Mouse (Mus musculus) kidney, postnatal 0 days (tissue): ENCODE results near the gene Parp6. TPM values are rescaled to one million over a fixed set of nuclear protein-coding genes. Genes with fewer than 3 reads are reported as not detected.
A peak's percentile ranks its signal among the peaks of the same experiment; 100 is the strongest.

ENCODE experiments used
- ATAC-seq: fragments of 200-750 bp; cut with Nextera tagmentation; replicated peaks from 2 replicates; pipeline ENCODE4 v1.8.0; 2017; ENCODE audit warnings: low read depth, moderate number of reproducible peaks, moderate TSS enrichment, moderate library complexity; ENCODE audit not compliant: low FRiP score
- DNase-seq: peaks from one replicate; pipeline ENCODE4 v3.0.0-alpha.2; 2016; ENCODE audit warnings: low spot score
- H3K27ac ChIP-seq: fragments of 300-500 bp; sonication (generic); 2 replicates; pipeline ENCODE4 v1.5.1; 2014; ENCODE audit warnings: mild to moderate bottlenecking
- H3K27me3 ChIP-seq: fragments of 300-500 bp; sonication (generic); 2 replicates; pipeline ENCODE4 v1.6.1; 2014; ENCODE audit warnings: low read length, mixed read lengths; ENCODE audit not compliant: insufficient read depth
- H3K36me3 ChIP-seq: fragments of 300-500 bp; sonication (generic); 2 replicates; pipeline ENCODE4 v1.6.1; 2014; ENCODE audit warnings: low read length, mixed read lengths; ENCODE audit not compliant: insufficient read depth
- H3K4me1 ChIP-seq: fragments of 300-500 bp; sonication (generic); replicated peaks from 2 replicates; pipeline ENCODE4 v1.6.1; 2014; ENCODE audit warnings: antibody characterized with exemption, low read length, mixed read lengths; ENCODE audit not compliant: insufficient read depth
- H3K4me2 ChIP-seq: fragments of 300-500 bp; sonication (generic); 2 replicates; pipeline ENCODE4 v1.6.1; 2014; ENCODE audit warnings: mild to moderate bottlenecking, low read length, moderate library complexity, mixed read lengths
- H3K4me3 ChIP-seq: fragments of 300-500 bp; sonication (generic); replicated peaks from 2 replicates; pipeline ENCODE4 v1.5.1; 2014; ENCODE audit warnings: low read depth, low read length
- H3K9ac ChIP-seq: fragments of 300-500 bp; sonication (generic); 2 replicates; pipeline ENCODE4 v1.6.1; 2014; ENCODE audit warnings: low read depth, low read length
- H3K9me3 ChIP-seq: fragments of 300-500 bp; sonication (generic); replicated peaks from 2 replicates; pipeline ENCODE4 v1.6.1; 2016; ENCODE audit warnings: low read length, inconsistent platforms, mixed read lengths
- CTCF ChIP-seq: IDR thresholded peaks from 2 replicates; pipeline ENCODE4 v1.5.1; 2016; ENCODE audit warnings: antibody characterized with exemption, low read depth, mild to moderate bottlenecking, moderate library complexity
- WGBS: fragments of 180-500 bp; shearing (Covaris S2); extraction: QIAGEN DNeasy Blood & Tissue Kit; methylation state at CpG from one replicate; pipeline ENCODE4 v1.1.7; 2014; 5-methylcytosine and 5-hydroxymethylcytosine counted together
- polyA plus RNA-seq: library from polyadenylated mRNA; unstranded; fragments of >200 nt; fragmentation: Nextera tagmentation; extraction: Ambion mirVana; gene quantifications from 2 replicates; pipeline ENCODE4 v1.2.1, GENCODE M21; 2015

Parp6 gene
- polyA plus RNA-seq, 1 experiment from 2014 or later = 15.7 TPM

GRCm38 (mm10) chr9:59654450-59654983 lies 37.4 kb downstream of the Parp6 start:
- WGBS = 93% methylated on average over 2 of the region's 2 CpGs
- Histone ChIP-seq H3K4me1 (peaks cover 16% of the 10 kb centered on the region), H3K4me2 (no peak overlapping the region), H3K9ac (no peak overlapping the region), H3K27me3 (no peaks in the 10 kb centered on the region), H3K9me3 (no peaks in the 10 kb centered on the region), H3K4me3 (no peak overlapping the region), H3K27ac (no peak overlapping the region), H3K36me3 (peaks cover 8% of the 10 kb centered on the region; the same call in 1 of the 2 replicates)
- DNase-seq = no peak
- TF ChIP-seq CTCF = no peak
- ATAC-seq = no peak

- H3K36me3 ChIP-seq = 0 out of 2 replicates have a peak, but pooled peaks cover under 1% of the 10 kb centered on the region
- peak within 1 kb of the TSS; percentile 70 for H3K4me2 ChIP-seq
- peak within 1 kb of the TSS; percentile 74 for H3K9ac ChIP-seq
- peak within 1 kb of the TSS; percentile 76 for H3K4me3 ChIP-seq
- WGBS = 2% methylated on average over 41 of the region's 46 CpGs
- no peaks in the 10 kb centered on the region for H3K9me3 ChIP-seq
- peak; percentile 91 for ATAC-seq
- DNase-seq = peak; percentile 97
- TF ChIP-seq CTCF = peak; percentile 36; the same call in 1 of the 2 replicates
- peak within 1 kb of the TSS; percentile 94 for H3K27ac ChIP-seq
- H3K27me3 ChIP-seq = no peaks in the 10 kb centered on the region
- peaks cover 29% of the 10 kb centered on the region for H3K4me1 ChIP-seq
Observed at GRCm38 (mm10) chr9:59655958-59656634, 39.0 kb downstream of the Parp6 start, which contains the start of gene Pkm. Pkm (plus strand) TSS chr9:59656368.

GRCm38 (mm10) chr9:59656635-59657617 lies 39.8 kb downstream of the Parp6 start:
- peak; percentile 58 for TF ChIP-seq CTCF
- peak overlapping the region; percentile 94 for H3K27ac ChIP-seq
- H3K9me3 ChIP-seq = no peaks in the 10 kb centered on the region
- 0 out of 2 replicates have a peak, but pooled peaks cover 4% of the 10 kb centered on the region for H3K36me3 ChIP-seq
- peak overlapping the region; percentile 70 for H3K4me2 ChIP-seq
- peak; percentile 22 for ATAC-seq
- H3K4me1 ChIP-seq = peaks cover 38% of the 10 kb centered on the region
- under 1% methylated on average over 65 of the region's 65 CpGs for WGBS
- H3K27me3 ChIP-seq = no peaks in the 10 kb centered on the region
- peak; percentile 82 for DNase-seq
- H3K9ac ChIP-seq = peak overlapping the region; percentile 74
- peak overlapping the region; percentile 76 for H3K4me3 ChIP-seq

- peak overlapping the region; percentile 74 for H3K9ac ChIP-seq
- TF ChIP-seq CTCF = no peak
- peak overlapping the region; percentile 44; the same call in 1 of the 2 replicates for H3K27ac ChIP-seq
- no peak for ATAC-seq
- DNase-seq = no peak
- H3K4me3 ChIP-seq = peak overlapping the region; percentile 76
- peak overlapping the region; percentile 70 for H3K4me2 ChIP-seq
- 5% methylated on average over 4 of the region's 4 CpGs for WGBS
- 0 out of 2 replicates have a peak, but pooled peaks cover 7% of the 10 kb centered on the region for H3K36me3 ChIP-seq
- peaks cover 38% of the 10 kb centered on the region for H3K4me1 ChIP-seq
- no peaks in the 10 kb centered on the region for H3K9me3 ChIP-seq
- H3K27me3 ChIP-seq = no peaks in the 10 kb centered on the region
Observed at GRCm38 (mm10) chr9:59658146-59658545, 41.1 kb downstream of the Parp6 start.

DNA sequence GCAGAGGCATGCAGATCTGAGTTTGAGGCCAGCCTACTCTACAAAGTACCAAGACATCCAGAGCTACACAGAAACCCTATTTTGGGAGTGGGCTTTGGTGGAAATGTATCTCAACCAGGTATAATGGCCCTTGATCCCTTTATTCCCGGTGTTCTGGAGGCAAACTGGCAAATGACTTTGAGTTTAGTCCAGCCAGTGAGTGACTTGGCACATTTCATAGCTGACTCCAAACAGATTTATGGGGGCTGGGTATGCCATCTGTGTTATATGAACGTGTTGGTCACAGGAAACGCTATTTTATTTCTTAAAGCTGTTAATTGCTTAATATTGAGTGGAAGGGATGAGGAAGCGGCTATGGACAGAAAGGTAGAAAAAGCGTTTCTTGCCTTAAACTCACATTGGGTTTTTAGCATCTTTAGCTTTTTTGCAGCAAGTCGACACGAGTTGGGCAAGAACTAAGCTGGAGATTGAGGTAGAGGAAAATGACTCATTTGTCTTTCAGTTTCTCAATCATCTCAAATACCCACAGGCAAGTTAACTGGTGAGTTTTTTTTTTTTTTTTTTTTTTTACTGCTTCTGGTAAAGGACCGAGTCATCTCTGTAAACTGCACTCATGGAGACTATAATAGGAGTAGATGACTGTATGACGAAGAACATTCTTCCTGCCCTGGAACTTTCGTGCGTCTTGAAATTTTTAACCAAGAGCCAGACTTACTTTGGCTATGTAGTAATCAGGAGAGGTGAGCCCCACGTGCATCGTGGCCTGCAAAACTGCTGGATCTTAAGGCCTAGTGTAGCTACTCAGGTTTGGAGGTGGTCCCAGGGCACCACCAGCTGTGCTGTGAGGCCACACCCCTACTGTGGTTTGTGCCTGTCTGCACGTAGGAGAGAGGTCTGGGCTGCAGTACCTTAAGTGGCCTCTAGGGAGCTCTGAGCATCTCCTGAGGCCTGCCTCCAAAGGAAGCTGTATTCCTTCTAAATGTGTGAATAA lies 42.2 kb downstream of the Parp6 start:
- Histone ChIP-seq H3K4me3 (no peak overlapping the region), H3K27me3 (no peaks in the 10 kb centered on the region), H3K4me2 (peak overlapping the region; percentile 70), H3K4me1 (peaks cover 43% of the 10 kb centered on the region), H3K36me3 (0 out of 2 replicates have a peak, but pooled peaks cover 8% of the 10 kb centered on the region), H3K9ac (no peak overlapping the region), H3K9me3 (no peaks in the 10 kb centered on the region), H3K27ac (peak overlapping the region; percentile 54; the same call in 1 of the 2 replicates)
- peak; percentile 46; the same call in 1 of the 2 replicates for ATAC-seq
- WGBS = 24% methylated on average over 14 of the region's 14 CpGs
- peak; percentile 77 for TF ChIP-seq CTCF
- DNase-seq = peak; percentile 89
